ENCODE assay signal across 8 mouse cellular contexts in the genomic region with DNA sequence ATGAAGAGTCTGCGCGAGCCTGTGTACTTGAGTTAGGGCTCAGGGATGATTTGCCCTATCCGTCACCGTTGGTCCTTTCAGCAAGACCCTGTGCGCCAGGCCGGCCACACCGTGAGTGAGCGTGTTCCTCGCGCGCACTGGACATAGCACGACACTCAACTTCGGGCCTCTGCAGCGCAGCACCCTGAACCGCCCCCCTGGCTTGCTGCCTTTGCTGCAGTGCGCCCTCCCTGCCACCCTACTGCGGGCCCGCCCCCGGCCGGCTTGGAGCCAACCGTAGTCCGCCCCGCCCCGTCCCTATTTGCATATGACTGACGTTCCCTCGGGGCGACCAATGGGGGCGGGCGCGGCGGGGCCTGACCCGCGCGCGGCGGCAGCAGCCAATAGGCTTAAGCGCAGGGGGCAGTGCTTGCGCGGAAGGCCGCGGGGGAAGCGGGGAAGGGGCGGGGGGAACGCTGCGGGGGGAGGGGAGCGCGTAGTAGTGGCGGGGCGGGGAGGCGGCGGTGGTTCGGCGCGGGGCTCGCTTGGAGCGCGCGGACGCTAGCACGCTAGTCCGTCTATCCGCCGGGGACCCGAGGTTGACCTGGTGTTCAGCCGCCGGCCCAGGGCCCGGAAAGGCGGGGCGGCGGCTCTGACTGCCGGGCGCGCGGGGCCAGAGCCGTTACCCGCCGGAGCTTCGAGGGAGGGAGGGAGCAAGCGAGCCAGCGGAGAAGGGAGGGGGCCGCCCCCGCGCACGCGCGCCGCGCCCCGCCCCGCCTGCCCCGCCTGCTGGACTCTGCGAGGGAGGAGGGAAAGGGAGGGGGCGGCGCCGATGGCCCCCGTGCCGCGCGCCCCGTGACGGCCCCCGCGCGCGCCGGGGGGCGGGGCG. TPM values are rescaled to one million over a fixed set of nuclear protein-coding genes. Genes with fewer than 3 reads are reported as not detected.
DNase-seq lines count a peak whose midpoint lies in the region; ATAC-seq lines count a peak whose summit lies in the region.

No protein-coding gene starts in this region.

- peak overlapping the region; percentile 99 for H3K27ac ChIP-seq in hindbrain, embryonic 11.5 days (ENCODE audit: low read depth, low read length)

- no peaks in the 10 kb centered on the region for H3K27me3 ChIP-seq in hindbrain, embryonic 11.5 days (ENCODE audit: control insufficient read depth, insufficient read depth, low read length)

- 0 out of 2 replicates have a peak, but pooled peaks cover 3% of the 10 kb centered on the region for H3K36me3 ChIP-seq in hindbrain, embryonic 11.5 days (ENCODE audit: control insufficient read depth, insufficient read depth, low read length)

- H3K9ac ChIP-seq in hindbrain, embryonic 11.5 days (ENCODE audit: low read depth, low read length) = peak overlapping the region; percentile 76

- DNase-seq in NIH3T3 (ENCODE audit: low read depth) = peak; percentile 100
- DNase-seq in cerebellum, adult 9-11 months = peak; percentile 98
- DNase-seq in frontal cortex, adult 2 months (ENCODE audit: extremely low spot score in 1 of 2, low spot score in 1 of 2) = peak; percentile 91 to 97
- DNase-seq in hindbrain, embryonic 11.5 days (ENCODE audit: low spot score) = peak; percentile 98
- DNase-seq in layer of hippocampus, postnatal 14 days (ENCODE audit: low spot score in 2 of 2) = peak; percentile 94 to 97
- DNase-seq in lung, postnatal 10 days = peak; percentile 99
- DNase-seq in ovary, postnatal 14 days (ENCODE audit: low spot score) = peak; percentile 96
- peak; percentile 98 to 99 for DNase-seq in thymus, postnatal 10 days (ENCODE audit: low spot score in 2 of 2)

- peak overlapping the region; percentile 57 for H3K4me3 ChIP-seq in hindbrain, embryonic 11.5 days (ENCODE audit: low read depth, low read length)

- no peaks in the 10 kb centered on the region for H3K9me3 ChIP-seq in hindbrain, embryonic 11.5 days (ENCODE audit: control insufficient read depth, low read length)

- peak overlapping the region; percentile 79 for H3K4me2 ChIP-seq in hindbrain, embryonic 11.5 days (replicated peaks; ENCODE audit: low read depth, low read length)

- peaks cover 39% of the 10 kb centered on the region for H3K4me1 ChIP-seq in hindbrain, embryonic 11.5 days (replicated peaks; ENCODE audit: control insufficient read depth, insufficient read depth, low read length)

- under 1% methylated on average over 70 of the region's 108 CpGs for WGBS in hindbrain, embryonic 11.5 days

- ATAC-seq in hindbrain, embryonic 11.5 days (ENCODE audit: low FRiP score) = peak; percentile 80

RNA-seq across cellular contexts. Expression of a gene that starts 14.5 kb away (rescaled TPM):
- polyA plus RNA-seq in frontal cortex, adult 2 months (2012; rRNA removed) = 92.4 and 104 TPM in 2 replicates
- 25.4 and 39.0 TPM in 2 replicates for polyA plus RNA-seq in hindbrain, embryonic 11.5 days (2014; fragmentation: Nextera tagmentation; extraction: Ambion mirVana)
- total RNA-seq in layer of hippocampus, postnatal 14 days (2021) = 100 to 1,000 TPM; 209 to 228 TPM

RNA-seq across cellular contexts. Expression of a gene that starts 15.8 kb away (rescaled TPM):
- 33.5 and 43.0 TPM in 2 replicates for polyA plus RNA-seq in frontal cortex, adult 2 months (2012; rRNA removed)
- 335 and 344 TPM in 2 replicates for polyA plus RNA-seq in hindbrain, embryonic 11.5 days (2014; fragmentation: Nextera tagmentation; extraction: Ambion mirVana)
- total RNA-seq in layer of hippocampus, postnatal 14 days (2021) = 10 to 100 TPM; 35.3 to 37.1 TPM

RNA-seq across cellular contexts. Expression of a gene that starts 19.2 kb away (rescaled TPM):
- polyA plus RNA-seq in frontal cortex, adult 2 months (2012; rRNA removed) = 0.17 and 0.28 TPM in 2 replicates
- polyA plus RNA-seq in hindbrain, embryonic 11.5 days (2014; fragmentation: Nextera tagmentation; extraction: Ambion mirVana) = 0.86 and 1.3 TPM in 2 replicates
- not detected for total RNA-seq in layer of hippocampus, postnatal 14 days (2021)

RNA-seq across cellular contexts. Expression of a gene that starts 23.9 kb away (rescaled TPM):
- polyA plus RNA-seq in frontal cortex, adult 2 months (2012; rRNA removed) = 74.6 and 90.4 TPM in 2 replicates
- 9.9 and 10.6 TPM in 2 replicates for polyA plus RNA-seq in hindbrain, embryonic 11.5 days (2014; fragmentation: Nextera tagmentation; extraction: Ambion mirVana)
- 10 to 100 TPM; 43.2 to 46.9 TPM for total RNA-seq in layer of hippocampus, postnatal 14 days (2021)

RNA-seq across cellular contexts. Expression of a gene that starts 31.4 kb away (rescaled TPM):
- 38.9 TPM in 2 replicates for polyA plus RNA-seq in frontal cortex, adult 2 months (2012; rRNA removed)
- 12.8 and 14.2 TPM in 2 replicates for polyA plus RNA-seq in hindbrain, embryonic 11.5 days (2014; fragmentation: Nextera tagmentation; extraction: Ambion mirVana)
- 10 to 100 TPM; 41.0 to 47.2 TPM for total RNA-seq in layer of hippocampus, postnatal 14 days (2021)

Comparison
In these comparisons a context has a peak if more than half of its experiments do, and no peak if none do; other contexts are left out.
1. Peak in every context shown above with its lines: DNase-seq, ATAC-seq, H3K4me3 ChIP-seq and H3K27ac ChIP-seq.